Mouse (Mus musculus) granulocyte monocyte progenitor cell, adult 5-6 weeks (primary cell): ENCODE data around the gene Aoc3. TPM values are rescaled to one million over a fixed set of nuclear protein-coding genes. Genes with fewer than 3 reads are reported as not detected.
"Not testable (repeated sequence)": the region's sequence is repeated elsewhere in the genome, so short reads cannot be mapped to it uniquely, and the experiment has no call there.

ENCODE experiments used
- ATAC-seq: replicated peaks from 2 replicates; pipeline ENCODE4 v1.8.0; 2016; ENCODE audit warnings: mild to moderate bottlenecking, moderate TSS enrichment, inconsistent platforms; ENCODE audit not compliant: poor library complexity, severe bottlenecking
- total RNA-seq, 2 experiments: library from RNA; stranded (forward) in 1 of 2; stranded (reverse) in 1 of 2; fragments of 200-712, 200-1000 nt in 1 of 2; fragments of >200 nt in 1 of 2; fragmentation: Nextera tagmentation in 1 of 2; gene quantifications; 2 replicates each; pipeline ENCODE4 v1.2.3; 2014 to 2017

The Aoc3 gene
- total RNA-seq (2014; fragmentation: Nextera tagmentation) = not detected in 2 replicates
- not detected in 2 replicates for total RNA-seq (2017)

- no peak for ATAC-seq
These were observed at the start of gene Aoc3 for GRCm38 (mm10) chr11:101330371-101330924. Aoc3 (plus strand) TSS chr11:101330605.

- ATAC-seq = no peak
These were observed 49.6 kb upstream of the Aoc3 start for GRCm38 (mm10) chr11:101280837-101281236.

- ATAC-seq = no peak
These were observed 47.5 kb upstream of the Aoc3 start for GRCm38 (mm10) chr11:101282896-101283295.

- ATAC-seq = no peak
These were observed 46.6 kb upstream of the Aoc3 start for GRCm38 (mm10) chr11:101283805-101284204.

GRCm38 (mm10) chr11:101287306-101287705 lies 43.1 kb upstream of the Aoc3 start:
- peak; percentile 93 for ATAC-seq

GRCm38 (mm10) chr11:101291231-101291630 lies 39.2 kb upstream of the Aoc3 start:
- no peak for ATAC-seq

- ATAC-seq = no peak
These were observed 35.2 kb upstream of the Aoc3 start for GRCm38 (mm10) chr11:101295191-101295590.

- no peak for ATAC-seq
These were observed 29.5 kb upstream of the Aoc3 start for GRCm38 (mm10) chr11:101300881-101301280.

- peak; percentile 25 for ATAC-seq
These were observed 29.0 kb upstream of the Aoc3 start for GRCm38 (mm10) chr11:101301299-101302003.

GRCm38 (mm10) chr11:101302004-101302798 lies 28.2 kb upstream of the Aoc3 start, which contains the start of gene Becn1:
Becn1 (minus strand) TSS chr11:101302286.
- ATAC-seq = peak; percentile 97

- ATAC-seq = no peak
These were observed 22.7 kb upstream of the Aoc3 start for GRCm38 (mm10) chr11:101307744-101308143.

- no peak for ATAC-seq
These were observed 19.3 kb upstream of the Aoc3 start for GRCm38 (mm10) chr11:101311083-101311482.

GRCm38 (mm10) chr11:101312150-101312549 lies 18.3 kb upstream of the Aoc3 start:
- ATAC-seq = no peak

GRCm38 (mm10) chr11:101314567-101314966 lies 15.8 kb upstream of the Aoc3 start:
- ATAC-seq = no peak

- ATAC-seq = no peak
These were observed 15.2 kb upstream of the Aoc3 start for GRCm38 (mm10) chr11:101315082-101315650.

- ATAC-seq = peak; percentile 84
These were observed 14.5 kb upstream of the Aoc3 start, which contains the start of gene Psme3 for GRCm38 (mm10) chr11:101315665-101316500. Psme3 (plus strand) TSS chr11:101316213.

- ATAC-seq = peak; percentile 61
These were observed 13.9 kb upstream of the Aoc3 start for GRCm38 (mm10) chr11:101316501-101316917.

GRCm38 (mm10) chr11:101323609-101324008 lies 6.8 kb upstream of the Aoc3 start:
- ATAC-seq = peak; percentile 68

GRCm38 (mm10) chr11:101324763-101325162 lies 5.6 kb upstream of the Aoc3 start, which contains the start of gene Aoc2:
Aoc2 (plus strand) TSS chr11:101325063.
- no peak for ATAC-seq

GRCm38 (mm10) chr11:101325201-101325600 lies 5.2 kb upstream of the Aoc3 start:
- ATAC-seq = not testable (repeated sequence)
